Mouse (Mus musculus) v-Abl transformed pro-B cells (cell line): ENCODE measurements around the gene Glo1.

Experiments used
- in situ Hi-C, 2 experiments: fragments of 400-800 bp; cut with MboI; formaldehyde crosslinking; loops; one replicate each; pipeline ENCODE4 v1.15.1; 2025; ENCODE audit not compliant: unreplicated experiment in 2 of 2

Gene Glo1

GRCm38 (mm10) chr17:30581201-30581600, 45.5 kb downstream of the Glo1 start:
- in situ Hi-C loops: no loop called here

- in situ Hi-C loops: no loop called here
Measured at GRCm38 (mm10) chr17:30580781-30581180, 45.9 kb downstream of the Glo1 start.

DNA sequence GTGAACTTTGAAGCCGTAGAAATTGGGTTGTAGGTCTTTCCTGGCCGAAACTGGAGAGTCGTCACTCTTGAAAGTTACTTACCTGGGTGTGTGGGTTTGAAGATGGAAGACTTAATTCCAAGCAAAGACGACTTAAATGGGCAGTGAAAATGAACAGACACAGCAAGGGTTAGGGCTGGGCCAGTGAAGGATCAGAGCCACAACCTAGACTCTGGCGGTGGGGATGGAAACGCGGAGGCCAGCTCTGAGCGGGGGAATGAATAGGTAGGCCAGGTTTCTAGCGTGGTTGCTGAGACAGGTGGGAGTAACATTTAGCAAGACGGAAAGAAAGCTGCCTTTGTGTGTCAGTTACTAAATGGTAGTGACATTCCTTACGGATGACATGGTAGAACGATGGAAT, 49.7 kb downstream of the Glo1 start:
- in situ Hi-C loops: no loop called here

DNA sequence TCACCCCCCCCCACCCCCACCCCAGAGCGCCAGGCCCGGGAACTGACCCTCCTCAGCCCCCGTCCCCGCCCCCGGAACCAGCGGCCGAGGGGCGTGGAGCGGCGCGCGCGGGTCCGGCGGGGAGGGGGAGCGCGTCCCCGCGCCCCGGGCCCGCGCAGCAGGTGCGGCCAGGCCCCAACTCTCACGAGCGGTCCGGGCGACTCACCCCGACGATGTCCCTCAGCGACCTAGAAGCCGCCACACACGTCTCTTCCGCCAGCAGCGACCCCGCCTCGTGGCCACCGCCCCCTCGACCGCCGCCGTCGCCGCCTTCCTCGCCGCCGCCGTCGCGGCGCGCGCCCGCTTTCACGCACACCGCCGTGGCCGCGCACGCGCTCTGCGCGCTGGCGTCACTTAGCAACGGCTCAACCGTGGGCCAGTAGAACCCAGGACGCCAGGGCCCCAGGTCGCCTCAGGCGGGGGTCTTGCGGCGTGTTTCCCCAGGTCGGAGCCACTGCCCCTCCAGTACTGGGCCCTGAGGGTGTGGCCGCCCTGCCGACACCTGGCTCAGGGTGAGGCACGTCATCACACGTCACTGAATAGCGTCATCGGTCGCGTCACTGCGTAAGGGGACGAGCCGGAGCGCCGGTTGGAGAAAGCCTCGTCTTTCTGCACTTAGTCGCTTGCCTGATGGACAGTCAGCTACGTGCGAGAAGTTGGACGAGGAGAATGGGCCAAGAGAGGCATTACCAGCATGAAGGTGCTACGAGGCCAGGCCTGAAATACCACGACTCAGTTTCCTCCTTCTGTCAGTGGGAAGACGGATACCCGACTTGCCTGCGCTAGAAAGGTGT, 50.5 kb downstream of the Glo1 start, which contains the start of gene Btbd9:
Gene Btbd9 (minus strand): TSS at position 548 of the 833 bp plus-strand sequence.
- in situ Hi-C loops: no loop called here

DNA sequence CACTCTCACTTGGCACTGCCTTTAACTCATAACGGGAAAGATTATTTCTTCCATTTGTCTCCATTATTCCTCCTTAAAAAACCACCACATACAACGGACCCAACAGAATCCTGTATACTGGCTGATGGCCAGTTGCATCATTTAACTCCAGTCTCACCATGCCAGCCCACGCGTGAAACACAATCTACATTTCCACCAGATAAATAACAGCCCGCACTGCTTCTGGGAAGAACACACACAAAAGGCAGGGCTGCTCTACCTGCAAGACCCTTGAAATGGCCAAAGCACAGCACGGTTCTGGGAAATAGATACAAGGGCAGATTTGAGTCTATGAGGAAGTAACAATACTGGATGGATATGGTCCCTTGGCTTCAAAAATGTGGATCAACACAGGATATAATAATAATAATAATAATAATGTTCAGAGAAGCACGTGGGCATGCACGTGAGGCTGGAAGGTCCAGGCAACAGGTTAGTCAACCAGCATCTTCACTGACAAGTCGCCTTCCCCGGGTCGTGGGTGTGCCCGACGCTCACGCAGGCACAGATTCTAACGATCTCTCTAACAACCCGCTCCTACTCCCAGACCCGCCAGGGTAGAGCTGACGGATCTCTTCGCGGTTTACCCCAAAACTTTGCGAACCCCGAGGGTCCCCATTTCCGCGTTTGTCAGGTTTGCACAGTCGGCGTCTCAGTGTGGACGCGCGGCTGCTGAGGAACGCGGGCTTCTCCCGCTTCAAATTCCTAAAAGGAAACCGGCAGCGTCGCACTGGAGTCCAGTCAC, 51.4 kb downstream of the Glo1 start:
- in situ Hi-C loops: no loop called here

- in situ Hi-C loops: no loop called here
Measured at GRCm38 (mm10) chr17:30574783-30575075, 51.9 kb downstream of the Glo1 start.

GRCm38 (mm10) chr17:30573990-30574782, 52.5 kb downstream of the Glo1 start:
- in situ Hi-C loops: no loop called here

DNA sequence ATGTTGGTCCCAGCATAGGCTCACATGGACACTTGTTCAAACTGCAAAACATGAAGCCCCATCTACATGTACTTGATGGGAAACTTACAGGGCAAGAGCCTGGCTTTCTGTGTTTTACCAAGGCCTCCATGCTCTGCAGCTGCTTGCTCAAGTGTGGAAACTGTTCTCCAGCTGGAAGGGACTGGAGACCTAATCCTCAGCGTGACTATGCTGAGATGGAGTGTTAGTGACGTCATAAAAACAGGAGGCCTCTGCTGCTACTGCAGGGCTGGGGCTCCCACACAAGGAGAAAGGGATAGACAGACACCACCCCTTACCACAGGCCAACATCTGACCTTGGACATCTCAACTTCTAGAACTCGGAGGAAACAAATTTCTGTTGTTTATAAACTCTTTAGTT, 55.7 kb downstream of the Glo1 start:
- in situ Hi-C loops: no loop called here

DNA sequence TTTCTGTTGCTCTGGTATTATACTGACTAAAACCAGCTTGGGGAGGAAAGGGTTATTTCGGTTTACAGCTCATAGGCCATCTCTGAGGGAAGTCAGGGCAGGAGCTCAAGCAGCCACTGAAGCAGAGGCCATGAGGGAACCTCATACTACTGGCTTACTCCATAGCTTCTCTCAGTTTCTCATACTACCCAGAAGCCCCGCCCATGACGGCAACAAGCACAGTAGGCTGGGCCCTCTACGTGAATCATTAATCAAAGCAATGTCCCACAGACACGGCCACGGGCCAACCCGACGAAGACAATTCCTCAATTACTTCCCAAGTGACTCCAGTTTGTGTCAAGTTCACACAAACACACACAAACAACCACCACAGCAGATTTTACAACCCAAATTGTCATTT, 56.5 kb downstream of the Glo1 start:
- in situ Hi-C loops: no loop called here

DNA sequence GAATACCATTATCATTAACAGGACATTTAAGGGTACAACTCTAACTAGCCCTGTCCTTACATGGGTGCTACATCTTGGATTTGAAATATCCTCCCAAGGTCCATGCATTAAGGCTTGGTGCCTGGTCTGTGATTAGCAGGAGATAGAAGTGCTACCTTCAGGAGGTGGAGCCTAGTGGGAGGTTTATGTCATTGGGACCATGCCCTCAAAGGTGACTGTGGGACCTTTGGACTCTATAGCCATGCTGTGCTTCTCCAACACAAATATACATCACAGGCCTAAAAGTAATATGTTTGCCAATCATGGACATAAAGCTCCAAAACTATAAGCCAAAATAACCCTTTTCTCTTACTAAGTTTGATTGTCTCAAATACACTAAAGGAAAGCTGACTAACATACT, 58.2 kb downstream of the Glo1 start:
- in situ Hi-C loops: no loop called here

- in situ Hi-C loops: no loop called here
Measured at GRCm38 (mm10) chr17:30564971-30565370, 61.7 kb downstream of the Glo1 start.

- in situ Hi-C loops: no loop called here
Measured at GRCm38 (mm10) chr17:30564407-30564806, 62.3 kb downstream of the Glo1 start.

DNA sequence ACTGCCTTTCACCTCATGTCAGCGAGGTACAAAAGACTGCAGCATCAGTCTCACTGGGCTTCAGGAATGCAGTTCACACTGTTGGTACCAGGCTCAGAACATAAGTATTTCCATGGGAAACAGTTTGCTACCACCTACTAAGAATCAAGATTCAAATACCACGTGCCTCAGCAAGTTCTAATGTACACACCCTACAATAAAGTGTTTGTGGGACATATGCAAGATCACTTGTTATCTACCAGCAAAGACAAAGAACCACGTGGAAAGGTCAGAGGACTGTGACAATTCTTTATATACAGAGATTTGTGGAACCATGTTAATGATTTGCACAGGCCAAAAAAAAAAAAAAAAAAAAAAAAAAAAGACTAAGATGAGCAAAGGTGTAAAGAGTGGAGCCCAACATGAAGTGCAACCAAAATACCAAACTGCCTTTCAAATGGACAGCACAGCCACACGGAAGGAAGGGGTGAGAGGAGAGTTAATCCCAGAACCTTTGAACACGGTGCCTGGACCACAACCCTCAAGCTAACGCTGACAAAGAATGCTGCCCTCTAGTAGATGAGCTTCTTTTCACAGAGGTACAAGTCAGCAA, 63.1 kb downstream of the Glo1 start:
- in situ Hi-C loops: no loop called here

DNA sequence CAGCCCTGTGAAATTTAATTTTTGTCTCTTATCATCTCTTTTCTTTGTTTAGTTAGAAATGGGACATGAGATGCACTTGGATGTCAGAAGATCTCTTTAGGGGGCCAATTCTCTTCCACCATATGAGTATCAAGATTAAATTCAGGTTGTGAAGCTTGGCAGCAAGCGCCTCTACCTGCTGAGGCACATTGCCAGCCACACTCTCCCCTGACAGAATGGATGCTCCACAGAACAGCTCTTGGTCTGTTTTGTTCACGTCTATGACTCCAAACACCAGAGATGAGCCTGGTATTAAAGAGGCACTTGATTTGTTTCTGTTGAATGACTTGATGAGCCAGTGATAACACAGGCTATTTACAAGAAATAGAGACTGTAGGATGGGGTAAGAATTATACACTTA, 63.9 kb downstream of the Glo1 start:
- in situ Hi-C loops: no loop called here

GRCm38 (mm10) chr17:30559536-30559935, 67.1 kb downstream of the Glo1 start:
- in situ Hi-C loops: loop anchor here (5.0 kb wide), 1 partner anchor 123 kb away; no protein-coding TSS in a partner anchor

GRCm38 (mm10) chr17:30558623-30559022, 68.0 kb downstream of the Glo1 start:
- in situ Hi-C loops: loop anchor here (5.0 kb wide), 1 partner anchor 124 kb away; no protein-coding TSS in a partner anchor

- in situ Hi-C loops: loop anchor here (5.0 kb wide), 1 partner anchor 126 kb away; no protein-coding TSS in a partner anchor
Measured at GRCm38 (mm10) chr17:30556512-30556911, 70.2 kb downstream of the Glo1 start.

GRCm38 (mm10) chr17:30553027-30553937, 73.4 kb downstream of the Glo1 start:
- in situ Hi-C loops: no loop called here

DNA sequence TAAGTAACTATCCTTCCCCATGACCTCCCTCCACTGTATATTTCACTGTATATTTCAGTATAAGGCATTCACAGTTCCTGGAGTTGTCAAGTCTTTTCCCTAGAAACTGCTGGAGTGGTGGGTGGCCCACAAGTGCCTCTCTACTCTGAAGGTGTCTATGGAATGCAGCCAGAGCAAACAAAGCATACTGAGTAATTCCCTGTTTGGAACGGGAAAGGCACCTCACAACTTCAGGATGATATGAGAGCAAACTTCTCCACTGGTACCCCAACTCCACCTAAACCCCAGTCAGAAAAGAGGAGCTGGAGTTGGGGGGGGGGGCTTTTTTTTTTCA, 75.9 kb downstream of the Glo1 start:
- in situ Hi-C loops: no loop called here
